Mouse (Mus musculus) E14TG2a.4 (cell line): ENCODE data around the gene 4930432M17Rik.

Experiments used
- H3K27me3 ChIP-seq: 2 replicates; pipeline ENCODE4 v1.6.1; 2014; ENCODE audit warnings: low read length, control low read depth; ENCODE audit not compliant: insufficient read depth
- H3K36me3 ChIP-seq: 2 replicates; pipeline ENCODE4 v1.6.1; 2014; ENCODE audit warnings: low read length, control low read depth; ENCODE audit not compliant: insufficient read depth
- H3K4me1 ChIP-seq: replicated peaks from 2 replicates; pipeline ENCODE4 v1.6.1; 2014; ENCODE audit warnings: low read depth, low read length, control low read depth
- H3K4me3 ChIP-seq: replicated peaks from 2 replicates; pipeline ENCODE4 v1.5.1; 2014; ENCODE audit warnings: mild to moderate bottlenecking, low read length
- H3K9me3 ChIP-seq: 2 replicates; pipeline ENCODE4 v1.6.1; 2014; ENCODE audit warnings: low read length, control low read depth
- NANOG ChIP-seq: IDR thresholded peaks from 2 replicates; pipeline ENCODE4 v1.6.1; 2014; ENCODE audit warnings: borderline replicate concordance, low read length, mixed read lengths

4930432M17Rik gene

GRCm38 (mm10) chr3:121729678-121730077, 59.1 kb downstream of the 4930432M17Rik start:
- H3K36me3 ChIP-seq, result peaks cover 29% of the 10 kb centered on the region

More at GRCm38 (mm10) chr3:121729678-121730077, 59.1 kb downstream of the 4930432M17Rik start:
- H3K27me3 ChIP-seq, result peaks cover 28% of the 10 kb centered on the region
- peaks cover 13% of the 10 kb centered on the region for H3K4me1 ChIP-seq
- TF ChIP-seq NANOG, result no peak
- H3K9me3 ChIP-seq, result no peaks in the 10 kb centered on the region
- H3K4me3 ChIP-seq, result no peak overlapping the region
